Mouse (Mus musculus) retina, adult 2 months (tissue): ENCODE results near the gene Rbms1.
"Not testable (repeated sequence)": the region's sequence is repeated elsewhere in the genome, so short reads cannot be mapped to it uniquely, and the experiment has no call there.

Experiments used
- DNase-seq: peaks from one replicate; pipeline ENCODE4 v3.0.0-alpha.2; 2012; ENCODE audit warnings: low read depth, low spot score

The Rbms1 gene

GRCm38 (mm10) chr2:60847984-60848383 lies 115.0 kb downstream of the Rbms1 start:
- no peak for DNase-seq

- no peak for DNase-seq
These were observed 117.6 kb downstream of the Rbms1 start for GRCm38 (mm10) chr2:60845316-60845894.

GRCm38 (mm10) chr2:60844259-60844658 lies 118.7 kb downstream of the Rbms1 start:
- no peak for DNase-seq

GRCm38 (mm10) chr2:60843633-60844032 lies 119.4 kb downstream of the Rbms1 start:
- DNase-seq, result no peak

- DNase-seq, result no peak
These were observed 120.0 kb downstream of the Rbms1 start for GRCm38 (mm10) chr2:60842976-60843375.

GRCm38 (mm10) chr2:60840922-60841321 lies 122.1 kb downstream of the Rbms1 start:
- no peak for DNase-seq

GRCm38 (mm10) chr2:60839498-60839897 lies 123.5 kb downstream of the Rbms1 start:
- DNase-seq, result no peak

GRCm38 (mm10) chr2:60838856-60839255 lies 124.1 kb downstream of the Rbms1 start:
- no peak for DNase-seq

- no peak for DNase-seq
These were observed 125.4 kb downstream of the Rbms1 start for GRCm38 (mm10) chr2:60837616-60838015.

- no peak for DNase-seq
These were observed 126.8 kb downstream of the Rbms1 start for GRCm38 (mm10) chr2:60836237-60836636.

- no peak for DNase-seq
These were observed 128.7 kb downstream of the Rbms1 start for GRCm38 (mm10) chr2:60834293-60834692.

- DNase-seq, result no peak
These were observed 130.7 kb downstream of the Rbms1 start for GRCm38 (mm10) chr2:60832254-60832653.

- DNase-seq, result not testable (repeated sequence)
These were observed 132.5 kb downstream of the Rbms1 start for GRCm38 (mm10) chr2:60830464-60830863.

GRCm38 (mm10) chr2:60828908-60829462 lies 134.0 kb downstream of the Rbms1 start:
- no peak for DNase-seq

- DNase-seq, result no peak
These were observed 135.9 kb downstream of the Rbms1 start for GRCm38 (mm10) chr2:60827152-60827428.

- no peak for DNase-seq
These were observed 136.4 kb downstream of the Rbms1 start for GRCm38 (mm10) chr2:60826406-60827151.

- no peak for DNase-seq
These were observed 137.3 kb downstream of the Rbms1 start for GRCm38 (mm10) chr2:60825690-60826089.

- DNase-seq, result no peak
These were observed 141.4 kb downstream of the Rbms1 start for GRCm38 (mm10) chr2:60821635-60822034.

GRCm38 (mm10) chr2:60818632-60819031 lies 144.4 kb downstream of the Rbms1 start:
- no peak for DNase-seq

- DNase-seq, result no peak
These were observed 146.7 kb downstream of the Rbms1 start for GRCm38 (mm10) chr2:60816307-60816706.

GRCm38 (mm10) chr2:60814788-60815187 lies 148.2 kb downstream of the Rbms1 start:
- no peak for DNase-seq

GRCm38 (mm10) chr2:60812949-60813348 lies 150.0 kb downstream of the Rbms1 start:
- DNase-seq, result no peak

- no peak for DNase-seq
These were observed 152.4 kb downstream of the Rbms1 start for GRCm38 (mm10) chr2:60810617-60811016.
